Mouse (Mus musculus) megakaryocyte, embryonic 14.5 days (primary cell): Measurements from ENCODE around the gene Slc10a1.

Source experiments
- FLI1 ChIP-seq: IDR thresholded peaks from 2 replicates; pipeline ENCODE4 v1.6.1; 2012; ENCODE audit warnings: low read length, inconsistent platforms, mixed read lengths
- GATA1 ChIP-seq: IDR thresholded peaks from 3 replicates; pipeline ENCODE4 v1.6.1; 2012; ENCODE audit warnings: mixed read lengths, low read length, inconsistent platforms, borderline replicate concordance

DNA sequence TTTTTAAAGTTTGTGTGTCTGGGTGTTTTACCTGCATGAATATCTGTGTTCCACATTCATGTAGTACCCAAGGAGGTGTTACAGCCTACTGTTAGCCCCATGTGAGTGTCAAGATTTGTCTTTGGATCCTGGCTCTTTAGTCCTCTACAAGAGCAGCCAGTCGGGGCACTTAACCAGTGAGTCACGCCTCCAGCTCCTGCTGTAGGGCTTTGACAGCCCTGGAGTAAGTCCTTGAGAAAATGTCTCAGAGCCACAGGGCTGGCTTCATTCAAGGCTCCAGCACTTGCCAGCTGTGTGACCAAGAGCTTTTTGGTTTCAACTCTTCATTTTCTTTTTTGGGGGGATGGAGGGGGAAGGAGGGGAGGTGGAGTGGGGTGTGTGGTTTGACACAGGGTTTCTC is 31.8 kb downstream of the Slc10a1 start:
- TF ChIP-seq GATA1: no peak
- TF ChIP-seq FLI1: no peak
